Mouse (Mus musculus) megakaryocyte progenitor cell, adult 5-6 weeks (primary cell): ENCODE data around the gene Gm973. TPM values are rescaled to one million over a fixed set of nuclear protein-coding genes. Genes with fewer than 3 reads are reported as not detected.

ENCODE experiments used
- ATAC-seq: replicated peaks from 2 replicates; pipeline ENCODE4 v1.8.0; 2016; ENCODE audit warnings: mild to moderate bottlenecking, moderate TSS enrichment, inconsistent platforms; ENCODE audit not compliant: poor library complexity
- total RNA-seq, 2 experiments: library from RNA; stranded (forward) in 1 of 2; stranded (reverse) in 1 of 2; fragments of 157-497, 149-512 nt in 1 of 2; fragments of 200-1000 nt in 1 of 2; gene quantifications; 2 replicates each; pipeline versions ENCODE4 v1.2.3 to v1.2.4; 2015 to 2017

Gene Gm973
- 0.30 TPM in 1 of 2 replicates, not detected in the other for total RNA-seq (2015)
- 0.20 TPM in 1 of 2 replicates, not detected in the other for total RNA-seq (2017)

DNA sequence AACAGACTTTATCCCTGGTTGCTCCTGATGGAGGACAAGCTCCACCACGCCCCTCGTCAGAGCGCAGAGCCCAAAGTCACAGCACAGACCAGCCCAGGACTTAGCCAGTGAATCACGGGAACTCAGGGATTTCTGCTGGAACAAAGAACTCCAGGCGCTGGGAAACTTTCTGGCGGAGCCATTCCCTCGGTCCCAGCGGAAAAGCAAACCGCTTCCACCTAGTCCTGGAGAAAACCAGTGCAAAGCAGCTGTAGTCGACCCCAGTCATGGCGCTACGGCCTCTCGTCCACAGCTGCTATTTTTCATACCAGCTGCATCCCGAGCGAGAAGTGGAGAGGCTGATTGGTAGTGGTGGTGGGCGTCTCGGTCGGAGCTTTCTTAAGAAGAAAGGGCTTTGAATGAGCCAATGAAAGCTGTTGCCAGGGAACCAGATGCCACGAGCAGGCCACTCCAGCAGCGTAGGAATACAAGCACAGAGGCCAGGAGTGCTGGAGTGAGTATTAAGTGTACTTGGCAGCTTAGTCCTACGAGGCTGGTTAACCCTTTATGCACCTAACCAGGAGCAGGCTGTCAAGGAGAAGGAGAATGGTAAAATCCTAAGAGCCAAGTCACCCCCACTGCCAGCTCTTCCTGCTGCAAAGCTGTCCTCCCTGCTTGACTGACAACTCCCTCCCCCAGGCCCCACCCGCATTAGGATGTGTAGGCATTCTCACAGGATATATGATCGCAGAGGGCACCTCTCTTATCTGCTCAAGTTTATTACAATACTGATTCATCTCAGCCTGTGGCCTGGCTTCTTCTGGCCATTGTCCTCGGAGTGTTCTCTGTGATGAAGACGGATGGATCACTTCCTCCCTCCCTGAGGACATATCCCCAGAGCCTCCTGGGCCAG is at the start of gene Gm973:
TSS of gene Gm973 (plus strand) at position 239 of the 892 bp plus-strand sequence.
- ATAC-seq = no peak

DNA sequence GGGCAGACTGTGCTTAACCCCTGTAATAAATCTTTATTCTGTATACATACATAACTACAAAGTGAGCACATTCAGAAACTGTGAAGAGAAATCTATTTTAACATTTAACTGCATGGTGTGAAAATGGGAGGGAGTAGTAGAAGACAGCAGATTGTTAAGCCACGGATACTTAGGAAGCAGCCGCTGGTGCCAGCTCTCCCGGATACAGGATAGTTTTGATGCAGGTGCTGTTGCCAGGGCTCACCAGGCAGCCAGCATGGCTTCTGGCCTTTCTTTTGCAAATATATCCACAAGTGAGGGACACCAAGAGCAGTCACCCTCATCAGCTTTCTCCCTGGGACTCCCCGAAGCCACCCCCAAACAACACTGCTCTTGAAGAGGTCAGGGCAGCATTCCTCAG is 46.9 kb upstream of the Gm973 start:
- no peak for ATAC-seq

DNA sequence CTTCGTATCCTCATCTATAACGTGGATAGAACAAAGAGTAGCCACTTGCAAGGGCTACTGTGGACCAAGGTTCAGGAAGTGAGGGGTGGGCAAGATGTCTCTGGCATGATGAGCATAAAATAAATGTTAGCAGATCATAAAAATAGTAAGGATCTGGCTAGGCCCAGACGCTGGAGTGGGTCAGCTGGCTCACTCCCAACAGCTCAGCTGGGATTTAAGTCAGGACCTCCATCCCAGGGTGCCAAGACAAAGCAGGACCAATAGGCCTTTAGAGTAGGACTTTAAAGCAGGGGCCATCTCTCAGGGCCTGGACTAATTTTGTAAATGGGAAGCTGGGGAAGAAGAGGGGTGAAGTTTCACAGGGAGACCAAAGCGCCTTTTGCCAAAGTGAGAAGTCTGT is 45.3 kb upstream of the Gm973 start:
- no peak for ATAC-seq

DNA sequence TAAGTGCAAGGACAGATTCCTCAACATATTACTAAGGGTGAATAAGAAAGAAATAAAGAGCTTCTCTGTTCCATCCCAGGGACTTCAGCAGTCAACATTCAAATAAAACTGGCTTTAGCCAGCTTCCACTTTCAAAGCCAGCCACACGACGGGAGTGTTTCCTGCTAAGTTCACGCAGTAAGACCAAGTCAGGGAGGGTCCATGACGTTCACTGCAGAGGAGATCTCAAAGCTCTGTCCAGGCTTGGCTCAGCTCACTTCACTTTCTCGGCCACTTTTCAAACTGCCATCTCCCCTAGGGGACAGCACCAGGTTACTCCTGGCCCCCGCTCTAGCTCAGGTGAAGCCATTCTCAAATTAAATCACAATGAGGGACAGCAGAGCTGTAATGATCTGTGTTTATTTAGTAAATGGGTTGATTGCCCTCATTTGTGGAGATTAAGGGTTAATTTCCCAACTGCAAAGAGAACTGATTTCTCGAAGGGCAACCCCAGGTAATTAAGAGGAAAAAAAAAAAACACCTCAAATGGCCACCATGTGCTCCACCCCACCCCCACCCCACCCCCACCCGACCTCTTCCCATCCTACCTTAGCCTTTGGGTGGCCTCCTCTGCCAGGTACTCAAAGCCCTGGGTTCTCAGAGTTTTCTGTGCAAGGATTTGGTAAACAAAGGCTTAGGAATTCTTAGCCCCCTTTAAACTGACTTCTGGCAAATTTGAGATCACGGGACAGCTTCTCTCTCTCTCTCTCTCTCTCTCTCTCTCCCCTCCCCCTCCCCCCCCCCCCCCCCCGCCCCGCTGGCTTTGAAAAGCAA is 43.5 kb upstream of the Gm973 start:
- ATAC-seq = 0 out of 2 replicates have a peak, but pooled peaks have one; percentile 31

DNA sequence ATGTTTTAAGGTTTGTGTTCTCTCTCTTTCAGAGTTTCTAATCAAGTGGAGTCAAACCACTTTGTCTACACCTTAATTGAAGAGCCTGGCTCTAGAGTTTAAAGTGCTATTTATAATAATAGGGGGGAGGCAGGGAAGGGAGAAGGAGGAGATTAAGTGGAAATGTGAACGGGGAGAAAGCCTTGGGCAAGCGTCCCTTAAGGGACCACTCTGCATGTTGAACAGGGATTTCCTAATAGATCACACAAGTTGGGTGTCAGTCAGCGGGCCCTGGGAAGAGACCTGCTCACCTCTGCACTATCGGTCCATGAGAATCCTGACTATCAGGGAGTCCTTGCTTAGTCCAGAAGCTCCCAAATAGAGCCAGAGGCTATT is 42.9 kb upstream of the Gm973 start:
- ATAC-seq = no peak

DNA sequence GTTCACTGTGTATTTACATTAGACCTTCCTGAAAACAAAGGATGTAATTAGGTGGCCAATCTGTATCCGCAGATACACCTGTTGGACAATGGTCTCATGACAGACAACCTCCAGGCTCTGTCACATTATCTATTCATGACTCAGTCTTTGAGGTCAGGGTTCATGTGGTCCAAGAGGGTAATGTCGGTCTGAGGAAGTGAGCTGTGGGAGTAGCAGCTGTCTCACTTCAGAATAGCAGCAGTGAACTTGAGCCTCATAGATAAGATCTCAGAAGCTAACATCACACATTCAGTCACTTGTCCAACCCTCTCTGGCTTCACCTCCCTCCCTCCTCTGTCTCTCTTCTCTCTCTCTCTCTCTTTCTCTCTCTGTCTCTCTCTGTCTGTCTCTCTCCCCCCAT is 40.4 kb upstream of the Gm973 start:
- ATAC-seq = peak; percentile 43; the same call in 1 of the 2 replicates

DNA sequence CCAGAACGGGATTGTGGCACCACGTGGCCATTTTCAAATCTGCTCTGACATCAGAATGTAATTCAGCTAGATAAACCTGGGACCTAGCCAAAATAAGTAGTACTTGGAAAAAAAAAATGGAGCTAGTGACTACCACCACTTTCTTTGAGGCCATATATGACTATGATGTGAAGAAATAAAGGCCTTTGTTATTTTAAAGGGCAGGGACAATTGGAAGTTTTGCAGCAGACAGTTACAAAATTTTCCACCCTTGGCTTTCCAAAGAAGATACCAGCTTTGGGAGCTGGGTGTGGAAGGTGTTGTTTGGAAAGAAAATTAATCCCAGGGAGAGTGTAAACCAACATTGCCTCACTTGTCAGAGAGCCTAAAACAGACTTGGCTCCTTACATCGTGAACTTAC is 37.2 kb upstream of the Gm973 start:
- ATAC-seq = no peak

DNA sequence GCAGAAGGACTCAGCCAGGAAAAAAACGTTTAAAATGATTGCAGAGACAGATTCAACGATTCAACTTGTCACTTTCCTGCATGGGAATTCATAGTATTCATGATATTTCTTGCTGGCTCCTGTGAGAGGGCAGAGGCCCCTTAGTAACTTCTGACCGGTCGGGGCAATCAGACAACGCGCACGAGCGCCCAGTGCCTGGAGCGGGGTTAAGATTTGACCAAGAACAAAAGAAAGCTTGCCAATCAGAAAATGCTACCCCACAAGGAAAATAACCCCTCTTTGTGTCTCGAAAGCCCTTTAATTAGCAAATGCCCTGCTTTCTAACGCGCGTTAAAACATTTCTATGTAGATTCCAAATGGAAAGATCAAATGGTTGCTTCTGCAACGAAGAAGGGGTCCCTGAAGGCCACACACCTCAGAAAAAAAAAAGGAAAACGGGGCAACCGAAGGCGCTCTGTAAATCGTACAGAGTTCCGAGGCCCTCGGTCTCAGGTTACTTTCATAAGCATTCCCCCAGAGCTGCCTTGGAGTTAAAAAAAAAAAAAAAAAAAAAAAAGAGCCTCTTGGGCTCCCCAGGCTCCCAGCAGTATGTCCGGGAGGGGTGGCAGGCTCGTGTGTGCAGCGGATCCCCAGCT is 35.1 kb upstream of the Gm973 start:
- ATAC-seq = peak; percentile 7

DNA sequence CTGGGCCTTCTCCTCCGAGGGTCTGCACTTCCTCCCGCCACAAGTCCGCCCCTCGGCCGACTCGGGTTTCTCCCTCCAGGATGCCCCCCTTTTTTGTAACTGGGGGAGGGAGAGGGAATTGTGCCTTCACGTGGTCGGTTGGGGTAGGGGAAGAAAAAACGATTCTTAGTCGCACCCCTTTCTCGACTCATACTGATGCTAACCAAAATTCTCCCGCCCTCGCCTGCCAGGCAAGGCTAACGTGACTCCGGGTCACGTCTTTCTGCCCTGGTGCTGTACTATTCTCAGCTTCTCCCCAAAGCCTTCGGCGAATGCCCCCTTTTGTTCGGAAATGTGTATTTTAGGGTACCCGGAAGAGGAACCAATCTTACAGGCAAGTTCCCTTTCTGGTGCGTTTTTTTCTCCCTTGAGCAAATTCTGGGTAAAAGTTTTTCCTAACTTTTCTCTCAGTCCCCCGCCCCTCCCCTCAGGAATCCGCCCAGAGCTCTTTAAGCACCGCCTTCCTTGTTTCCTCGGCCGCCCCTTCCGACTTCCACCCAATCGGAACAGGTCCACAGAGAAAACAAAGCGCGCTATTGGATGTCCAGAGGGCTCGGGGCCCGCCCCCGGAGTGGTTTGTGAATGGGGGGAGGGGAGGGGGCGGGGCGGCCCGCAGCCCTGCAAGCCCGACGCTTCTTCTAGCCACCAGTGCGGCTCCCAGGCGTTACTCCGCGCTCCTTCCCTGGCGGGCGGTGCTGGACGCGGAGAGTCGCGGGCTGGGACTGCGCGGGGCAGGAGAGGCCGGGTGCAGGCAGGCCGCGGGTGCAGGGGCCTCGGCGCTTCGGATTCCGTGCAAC is 34.4 kb upstream of the Gm973 start:
- ATAC-seq = peak; percentile 78

DNA sequence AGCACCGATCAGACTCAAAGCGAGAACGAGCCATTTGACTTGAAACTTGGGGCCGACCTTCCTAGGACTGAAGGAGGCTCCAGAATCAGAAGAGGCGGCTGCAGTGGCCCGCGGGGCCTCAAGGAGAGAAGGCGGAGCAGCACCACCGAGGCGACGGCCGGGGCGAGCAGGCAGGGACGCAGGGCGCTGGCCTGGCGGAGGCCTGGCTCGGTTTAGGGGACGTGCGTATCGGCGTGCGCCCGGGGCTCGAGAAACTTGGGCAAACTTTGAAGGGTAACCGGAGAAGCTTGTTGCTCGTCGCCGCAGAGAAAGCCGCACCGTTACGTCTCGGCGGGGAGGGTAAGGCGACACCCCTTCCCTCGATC is 33.8 kb upstream of the Gm973 start, which contains the start of gene Fzd7:
TSS of gene Fzd7 (plus strand) at position 94 of the 365 bp plus-strand sequence.
- no peak for ATAC-seq

DNA sequence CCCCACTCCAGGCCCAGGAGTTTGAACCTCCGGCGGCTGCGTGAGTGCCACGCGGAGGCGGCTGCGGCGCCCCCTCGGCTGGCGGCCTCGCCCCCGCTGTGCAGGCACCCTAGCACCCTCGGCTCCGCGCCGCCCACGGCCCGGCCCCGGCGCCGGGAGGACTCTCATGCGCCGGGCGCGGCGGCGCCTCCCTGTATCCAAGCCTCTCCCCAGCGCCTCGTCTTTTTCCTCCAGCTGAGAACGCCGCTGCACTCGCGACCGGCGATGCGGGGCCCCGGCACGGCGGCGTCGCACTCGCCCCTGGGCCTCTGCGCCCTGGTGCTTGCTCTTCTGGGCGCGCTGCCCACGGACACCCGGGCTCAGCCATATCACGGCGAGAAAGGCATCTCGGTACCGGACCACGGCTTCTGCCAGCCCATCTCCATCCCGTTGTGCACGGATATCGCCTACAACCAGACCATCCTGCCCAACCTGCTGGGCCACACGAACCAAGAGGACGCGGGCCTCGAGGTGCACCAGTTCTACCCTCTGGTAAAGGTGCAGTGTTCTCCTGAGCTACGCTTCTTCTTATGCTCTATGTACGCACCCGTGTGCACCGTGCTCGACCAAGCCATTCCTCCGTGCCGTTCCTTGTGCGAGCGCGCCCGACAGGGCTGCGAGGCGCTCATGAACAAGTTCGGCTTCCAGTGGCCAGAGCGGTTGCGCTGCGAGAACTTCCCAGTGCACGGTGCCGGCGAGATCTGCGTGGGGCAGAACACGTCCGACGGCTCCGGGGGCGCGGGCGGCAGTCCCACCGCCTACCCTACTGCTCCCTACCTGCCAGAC is 33.2 kb upstream of the Gm973 start:
- ATAC-seq = 0 out of 2 replicates have a peak, but pooled peaks have one; percentile 2

DNA sequence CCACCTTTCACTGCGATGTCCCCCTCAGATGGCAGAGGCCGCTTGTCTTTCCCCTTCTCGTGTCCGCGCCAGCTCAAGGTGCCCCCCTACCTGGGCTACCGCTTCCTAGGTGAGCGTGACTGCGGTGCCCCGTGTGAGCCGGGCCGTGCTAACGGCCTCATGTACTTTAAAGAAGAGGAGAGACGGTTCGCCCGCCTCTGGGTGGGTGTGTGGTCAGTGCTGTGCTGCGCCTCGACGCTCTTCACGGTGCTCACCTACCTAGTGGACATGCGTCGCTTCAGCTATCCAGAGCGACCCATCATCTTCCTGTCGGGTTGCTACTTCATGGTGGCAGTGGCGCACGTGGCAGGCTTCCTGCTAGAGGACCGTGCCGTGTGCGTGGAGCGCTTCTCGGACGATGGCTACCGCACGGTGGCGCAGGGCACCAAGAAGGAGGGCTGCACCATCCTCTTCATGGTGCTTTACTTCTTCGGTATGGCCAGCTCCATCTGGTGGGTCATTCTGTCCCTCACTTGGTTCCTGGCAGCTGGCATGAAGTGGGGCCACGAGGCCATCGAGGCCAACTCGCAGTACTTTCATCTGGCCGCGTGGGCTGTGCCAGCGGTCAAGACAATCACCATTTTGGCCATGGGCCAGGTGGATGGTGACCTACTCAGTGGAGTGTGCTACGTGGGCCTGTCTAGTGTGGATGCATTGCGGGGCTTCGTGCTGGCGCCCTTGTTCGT is 32.4 kb upstream of the Gm973 start:
- ATAC-seq = peak; percentile 32

DNA sequence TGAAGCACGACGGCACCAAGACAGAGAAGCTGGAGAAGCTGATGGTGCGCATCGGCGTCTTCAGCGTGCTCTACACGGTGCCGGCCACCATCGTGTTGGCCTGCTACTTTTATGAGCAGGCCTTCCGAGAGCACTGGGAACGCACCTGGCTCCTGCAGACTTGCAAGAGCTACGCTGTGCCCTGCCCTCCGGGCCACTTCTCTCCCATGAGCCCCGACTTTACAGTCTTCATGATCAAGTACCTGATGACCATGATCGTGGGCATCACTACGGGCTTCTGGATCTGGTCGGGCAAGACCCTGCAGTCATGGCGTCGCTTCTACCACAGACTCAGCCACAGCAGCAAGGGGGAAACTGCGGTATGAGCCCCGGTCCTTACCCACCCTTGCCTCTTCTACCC is 31.8 kb upstream of the Gm973 start:
- ATAC-seq = no peak

DNA sequence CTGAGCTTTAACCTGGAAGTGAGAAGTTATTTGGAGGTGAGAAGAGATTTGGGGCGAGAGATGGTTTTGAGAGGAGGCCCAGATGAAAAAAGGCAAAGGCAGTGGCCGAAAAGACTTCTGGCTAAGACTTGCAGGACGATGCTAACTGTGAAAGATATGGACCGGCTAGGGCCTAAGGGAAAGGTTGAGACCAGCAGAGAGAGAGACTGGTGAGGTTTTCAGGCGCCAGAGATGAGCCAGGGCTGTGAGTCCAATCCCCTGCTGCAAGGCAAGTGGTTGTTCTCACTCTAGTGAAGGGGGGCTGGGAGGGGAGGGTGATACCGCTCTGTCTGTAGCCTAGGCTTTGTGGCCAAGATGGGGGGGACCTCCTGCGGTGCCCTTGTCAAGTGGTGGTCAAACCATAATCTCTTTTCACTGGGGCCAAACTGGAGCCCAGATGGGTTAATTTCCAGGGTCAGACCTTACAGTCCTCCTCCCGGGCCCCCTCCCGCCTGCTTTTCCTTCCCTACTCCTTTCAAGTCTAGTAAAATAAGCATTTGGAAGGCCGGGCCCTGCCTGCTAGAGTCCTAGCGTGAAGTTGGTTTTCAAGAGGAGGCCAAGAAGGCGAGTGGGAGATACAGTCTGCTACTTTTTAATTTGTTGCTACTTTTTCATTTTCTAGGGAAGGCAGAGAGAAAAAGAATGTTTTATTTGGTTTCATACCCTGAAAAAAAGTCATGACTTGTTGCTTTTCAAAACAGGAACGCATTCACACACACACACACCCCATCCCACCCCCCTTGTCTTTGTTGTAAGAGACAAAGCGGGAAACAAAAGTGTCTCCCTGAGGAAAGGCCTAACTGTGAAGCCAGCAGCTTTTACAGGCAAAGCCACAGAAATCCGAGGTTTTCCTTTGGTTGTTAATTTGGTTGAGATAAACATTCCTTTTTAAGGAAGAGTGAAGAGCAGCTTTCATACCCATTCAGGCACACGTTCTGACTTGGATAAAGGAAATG is 31.0 kb upstream of the Gm973 start:
- no peak for ATAC-seq

DNA sequence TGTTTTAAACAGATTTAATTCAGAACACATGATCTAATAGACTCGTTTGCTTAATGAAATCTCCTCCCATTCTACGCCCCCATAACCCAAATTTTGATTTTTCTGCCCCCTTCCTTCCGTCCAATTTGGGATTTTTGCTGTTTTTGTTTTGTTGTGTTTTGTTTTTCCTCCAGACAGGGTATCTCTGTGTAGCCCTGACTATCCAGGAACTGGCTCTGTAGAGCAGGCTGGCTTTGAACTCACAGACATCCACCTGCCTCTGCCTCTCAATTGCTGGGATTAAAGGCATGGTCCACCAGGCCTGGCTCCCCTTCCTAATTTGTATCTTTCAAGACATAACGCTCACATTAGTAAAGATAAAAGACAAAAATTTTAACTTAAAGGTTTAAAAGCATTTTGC is 30.3 kb upstream of the Gm973 start:
- ATAC-seq = no peak

DNA sequence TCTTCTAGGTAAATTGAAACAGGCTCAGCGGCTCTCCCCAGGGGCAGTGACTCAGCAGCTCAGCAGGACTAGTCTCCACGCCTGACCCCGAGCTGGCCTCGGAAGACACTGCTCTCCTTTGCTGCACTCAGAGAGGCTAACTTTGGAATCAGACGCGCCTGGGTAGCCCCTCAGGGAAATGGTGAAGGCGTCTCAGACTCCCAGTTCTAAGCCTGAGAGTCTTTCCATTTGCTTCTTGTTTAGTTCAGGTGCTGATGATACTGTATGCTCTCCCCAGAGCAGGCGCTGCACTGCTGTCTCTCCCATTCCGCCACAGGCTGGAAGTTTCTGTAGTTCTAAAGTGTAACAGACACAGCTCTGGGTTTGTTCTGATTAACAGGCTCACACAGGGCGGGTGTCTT is 28.4 kb upstream of the Gm973 start:
- peak; percentile 26; the same call in 1 of the 2 replicates for ATAC-seq

DNA sequence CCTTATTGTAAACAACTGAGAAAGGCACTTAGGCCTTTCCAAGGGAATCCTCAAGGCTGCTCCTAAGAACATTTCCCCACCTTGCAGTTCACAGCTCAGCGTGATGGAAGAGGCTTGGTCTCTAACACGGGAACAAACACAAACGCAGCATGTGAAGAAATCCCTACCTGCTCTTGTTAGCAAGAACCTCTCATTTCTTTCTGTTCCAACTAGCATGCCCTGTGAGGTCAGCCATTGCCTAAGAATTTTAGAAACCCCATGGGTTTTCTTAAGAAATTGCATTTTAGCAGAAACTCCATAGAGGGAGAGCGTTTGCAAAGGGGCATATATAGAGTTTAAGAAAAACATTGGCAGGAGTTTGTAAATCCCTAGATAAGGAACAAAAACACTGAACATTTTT is 27.6 kb upstream of the Gm973 start:
- no peak for ATAC-seq

DNA sequence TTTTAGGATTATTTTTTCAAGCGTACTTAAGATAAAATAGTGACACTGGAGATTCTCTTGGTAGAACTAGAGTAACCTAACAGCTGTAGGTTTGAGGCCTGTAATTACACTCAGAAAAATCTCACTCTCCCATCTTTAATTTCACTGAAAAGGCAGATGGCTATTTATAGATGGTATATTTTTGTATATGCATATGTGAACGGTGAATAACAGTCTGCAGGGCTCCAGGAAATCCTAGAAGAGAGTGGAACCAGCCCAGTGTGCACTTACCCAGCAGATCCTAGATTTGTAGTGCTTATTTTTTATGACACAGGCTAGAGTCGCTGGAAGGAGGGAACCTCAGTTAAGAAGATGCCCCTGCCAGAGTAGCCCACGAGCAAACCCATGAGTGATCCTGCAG is 27.1 kb upstream of the Gm973 start:
- ATAC-seq = no peak
